In genomic region chr3:66746373-66747072, GRCm38 (mm10) we compare ENCODE assay signal across 11 mouse cellular contexts.
DNase-seq lines count a peak whose midpoint lies in the region; ATAC-seq and TF ChIP-seq lines count a peak whose summit lies in the region.
"Had no signal": no experiment of that assay in that cellular context is flagged by ENCODE, and none has a peak within 500 bp of the region (broad histone marks: within the 10 kb centered on the region; RNA-seq: fewer than 3 reads in every experiment).

No protein-coding gene starts in this region.

- no peak for ATAC-seq in embryonic facial prominence, embryonic 12.5 days (ENCODE audit: insufficient number of reproducible peaks, insufficient read depth, low FRiP score, low TSS enrichment)
- ATAC-seq in hindbrain, embryonic 15.5 days (ENCODE audit: low FRiP score, low read depth), result peak; percentile 88
- ATAC-seq in midbrain, postnatal 0 days (ENCODE audit: low FRiP score), result peak; percentile 60
- ATAC-seq in inflammation-experienced regulatory T-cells, adult 6 months, result no peak

- 0 out of 2 replicates have a peak, but pooled peaks cover 2% of the 10 kb centered on the region for H3K4me1 ChIP-seq in embryonic facial prominence, embryonic 12.5 days
- peaks cover 9% of the 10 kb centered on the region; the same call in 1 of the 2 replicates for H3K4me1 ChIP-seq in embryonic facial prominence, embryonic 10.5 days
- peaks cover 7% of the 10 kb centered on the region; the same call in 1 of the 2 replicates for H3K4me1 ChIP-seq in hindbrain, embryonic 15.5 days (replicated peaks)
- H3K4me1 ChIP-seq in midbrain, postnatal 0 days (ENCODE audit: insufficient read depth, low read length), result no peaks in the 10 kb centered on the region
- H3K4me1 ChIP-seq: liver, embryonic 15.5 days; stomach, embryonic 15.5 days had no signal

- H3K27me3 ChIP-seq in embryonic facial prominence, embryonic 12.5 days, result no peaks in the 10 kb centered on the region
- peaks cover 10% of the 10 kb centered on the region; the same call in 1 of the 2 replicates for H3K27me3 ChIP-seq in embryonic facial prominence, embryonic 10.5 days (replicated peaks; ENCODE audit: low read depth, poor library complexity, severe bottlenecking)
- peaks cover 11% of the 10 kb centered on the region; the same call in 1 of the 2 replicates for H3K27me3 ChIP-seq in hindbrain, embryonic 15.5 days
- H3K27me3 ChIP-seq in midbrain, postnatal 0 days (ENCODE audit: insufficient read depth, low read length), result no peaks in the 10 kb centered on the region
- H3K27me3 ChIP-seq: liver, embryonic 15.5 days; stomach, embryonic 15.5 days had no signal

- no peaks in the 10 kb centered on the region for H3K36me3 ChIP-seq in embryonic facial prominence, embryonic 12.5 days
- H3K36me3 ChIP-seq in embryonic facial prominence, embryonic 10.5 days (replicated peaks), result no peaks in the 10 kb centered on the region
- H3K36me3 ChIP-seq in hindbrain, embryonic 15.5 days, result no peaks in the 10 kb centered on the region
- H3K36me3 ChIP-seq in midbrain, postnatal 0 days (ENCODE audit: insufficient read depth, low read length), result no peaks in the 10 kb centered on the region
- H3K36me3 ChIP-seq: liver, embryonic 15.5 days; stomach, embryonic 15.5 days had no signal

- H3K9ac ChIP-seq in embryonic facial prominence, embryonic 12.5 days, result no peak overlapping the region
- H3K9ac ChIP-seq in hindbrain, embryonic 15.5 days, result 0 out of 2 replicates have a peak overlapping the region, but pooled peaks have one; percentile 1
- H3K9ac ChIP-seq in midbrain, postnatal 0 days (replicated peaks; ENCODE audit: low read length, poor library complexity, severe bottlenecking), result no peak overlapping the region
- H3K9ac ChIP-seq: liver, embryonic 15.5 days; stomach, embryonic 15.5 days had no signal

- 0 out of 2 replicates have a peak overlapping the region, but pooled peaks have one; percentile 1 for H3K4me2 ChIP-seq in embryonic facial prominence, embryonic 12.5 days (replicated peaks)
- H3K4me2 ChIP-seq in hindbrain, embryonic 15.5 days, result peak overlapping the region; percentile 57
- H3K4me2 ChIP-seq in midbrain, postnatal 0 days (ENCODE audit: low read depth, low read length, poor library complexity, severe bottlenecking), result peak overlapping the region; percentile 41
- H3K4me2 ChIP-seq: heart, embryonic 11.5 days; liver, embryonic 15.5 days; stomach, embryonic 15.5 days had no signal

- H3K9me3 ChIP-seq in embryonic facial prominence, embryonic 12.5 days, result no peaks in the 10 kb centered on the region
- H3K9me3 ChIP-seq in embryonic facial prominence, embryonic 10.5 days, result no peaks in the 10 kb centered on the region
- no peaks in the 10 kb centered on the region for H3K9me3 ChIP-seq in hindbrain, embryonic 15.5 days
- no peaks in the 10 kb centered on the region for H3K9me3 ChIP-seq in midbrain, postnatal 0 days (ENCODE audit: low read length)
- H3K9me3 ChIP-seq: liver, embryonic 15.5 days; stomach, embryonic 15.5 days had no signal

- no peak overlapping the region for H3K27ac ChIP-seq in embryonic facial prominence, embryonic 12.5 days
- H3K27ac ChIP-seq in embryonic facial prominence, embryonic 10.5 days (replicated peaks), result no peak overlapping the region
- H3K27ac ChIP-seq in hindbrain, embryonic 15.5 days (replicated peaks), result 0 out of 2 replicates have a peak overlapping the region, but pooled peaks have one; percentile 20
- H3K27ac ChIP-seq in midbrain, postnatal 0 days (ENCODE audit: low read depth, low read length), result no peak overlapping the region
- H3K27ac ChIP-seq: liver, embryonic 15.5 days; stomach, embryonic 15.5 days had no signal

- WGBS in embryonic facial prominence, embryonic 12.5 days, result 72% methylated on average over 19 of the region's 19 CpGs
- 71% methylated on average over 19 of the region's 19 CpGs for WGBS in embryonic facial prominence, embryonic 10.5 days
- WGBS in hindbrain, embryonic 15.5 days, result 30% methylated on average over 19 of the region's 19 CpGs
- 44% methylated on average over 19 of the region's 19 CpGs for WGBS in midbrain, postnatal 0 days

- no peak overlapping the region for H3K4me3 ChIP-seq in embryonic facial prominence, embryonic 12.5 days
- no peak overlapping the region for H3K4me3 ChIP-seq in embryonic facial prominence, embryonic 10.5 days
- H3K4me3 ChIP-seq in hindbrain, embryonic 15.5 days, result peak overlapping the region; percentile 26
- peak overlapping the region; percentile 13; the same call in 1 of the 2 replicates for H3K4me3 ChIP-seq in midbrain, postnatal 0 days (ENCODE audit: low read depth, low read length)
- H3K4me3 ChIP-seq: liver, embryonic 15.5 days; stomach, embryonic 15.5 days had no signal

- TF ChIP-seq CTCF in midbrain, postnatal 0 days (IDR thresholded peaks at IDR 0.05), result no peak

- DNase-seq in embryonic facial prominence, embryonic 10.5 days (ENCODE audit: low spot score), result no peak
- DNase-seq in embryo, embryonic 10.5 days (ENCODE audit: low spot score), result peak; percentile 10
- peak; percentile 89 for DNase-seq in midbrain, postnatal 0 days (ENCODE audit: low spot score)
- no peak for DNase-seq in kidney, adult 8-10 months
- no peak for DNase-seq in adrenal gland, adult 18-20 months (ENCODE audit: low spot score in 2 of 2)

Comparison
In these comparisons a context has a peak if more than half of its experiments do, and no peak if none do; other contexts are left out.
1. ATAC-seq: peak in hindbrain, embryonic 15.5 days (single experiment) and midbrain, postnatal 0 days (single experiment); none in embryonic facial prominence, embryonic 12.5 days (single experiment) and inflammation-experienced regulatory T-cells, adult 6 months (single experiment).
2. H3K4me2 ChIP-seq: peak in every context shown above with its lines; median percentile 57 in hindbrain, embryonic 15.5 days; 41 in midbrain, postnatal 0 days; 1 in embryonic facial prominence, embryonic 12.5 days.
3. H3K4me3 ChIP-seq: peak in hindbrain, embryonic 15.5 days (single experiment) and midbrain, postnatal 0 days (single experiment); none in embryonic facial prominence, embryonic 12.5 days (single experiment) and embryonic facial prominence, embryonic 10.5 days (single experiment).
4. DNase-seq: peak in embryo, embryonic 10.5 days (single experiment) and midbrain, postnatal 0 days (single experiment); none in embryonic facial prominence, embryonic 10.5 days (single experiment), kidney, adult 8-10 months (0 of 2) and adrenal gland, adult 18-20 months (0 of 2).